Mouse (Mus musculus) layer of hippocampus, postnatal 36 days (tissue): Measurements from ENCODE around the gene Nfix. TPM values are rescaled to one million over a fixed set of nuclear protein-coding genes. Genes with fewer than 3 reads are reported as not detected.

Experiments
- DNase-seq, 2 experiments: peaks; one replicate each; pipeline ENCODE4 v3.0.0; 2022
- total RNA-seq, 2 experiments: library from RNA; stranded (reverse); gene quantifications; 2 replicates each; pipeline ENCODE4 v1.2.3; 2021

Gene Nfix
- total RNA-seq, 2 experiments from 2014 or later: 387 to 434 TPM

DNA sequence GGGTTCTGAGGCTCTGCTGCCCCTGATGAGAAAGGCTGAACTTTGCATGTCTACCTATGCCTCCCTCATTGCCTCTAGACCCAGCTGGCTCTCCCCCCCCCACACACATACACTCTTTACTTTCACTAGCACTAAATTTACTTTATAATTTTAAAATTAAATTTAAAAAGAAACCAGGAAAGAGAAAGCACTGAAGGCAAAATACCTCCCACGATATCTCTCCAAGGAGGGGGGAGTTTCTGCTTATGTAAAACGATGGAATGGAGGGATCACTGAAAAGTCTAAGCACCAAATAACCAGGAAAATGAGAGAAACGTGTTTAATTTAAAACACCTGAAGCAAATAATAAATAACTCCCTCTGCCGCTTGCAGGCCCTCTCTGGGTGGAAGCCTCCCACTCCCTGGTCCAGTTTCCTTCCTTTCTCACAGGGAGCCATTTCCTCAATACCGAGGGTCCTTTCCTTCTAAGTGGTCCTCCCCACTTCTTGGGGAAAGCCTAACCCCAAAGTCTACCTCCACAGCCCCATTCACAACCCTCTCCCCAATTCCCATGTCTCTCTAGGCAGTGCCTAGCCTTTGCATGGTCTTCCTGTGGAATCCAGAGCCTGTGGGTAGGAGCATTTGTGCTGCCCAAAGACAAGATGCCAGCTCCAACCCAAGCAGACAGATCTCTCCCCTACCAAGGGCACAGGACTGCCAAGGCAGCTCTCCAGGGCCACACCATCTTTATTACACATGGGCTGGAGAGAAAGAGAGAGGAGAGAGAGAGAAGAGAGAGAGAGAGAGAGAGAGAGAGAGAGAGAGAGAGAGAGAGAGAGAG is 18.2 kb downstream of the Nfix start:
- no peak for DNase-seq

DNA sequence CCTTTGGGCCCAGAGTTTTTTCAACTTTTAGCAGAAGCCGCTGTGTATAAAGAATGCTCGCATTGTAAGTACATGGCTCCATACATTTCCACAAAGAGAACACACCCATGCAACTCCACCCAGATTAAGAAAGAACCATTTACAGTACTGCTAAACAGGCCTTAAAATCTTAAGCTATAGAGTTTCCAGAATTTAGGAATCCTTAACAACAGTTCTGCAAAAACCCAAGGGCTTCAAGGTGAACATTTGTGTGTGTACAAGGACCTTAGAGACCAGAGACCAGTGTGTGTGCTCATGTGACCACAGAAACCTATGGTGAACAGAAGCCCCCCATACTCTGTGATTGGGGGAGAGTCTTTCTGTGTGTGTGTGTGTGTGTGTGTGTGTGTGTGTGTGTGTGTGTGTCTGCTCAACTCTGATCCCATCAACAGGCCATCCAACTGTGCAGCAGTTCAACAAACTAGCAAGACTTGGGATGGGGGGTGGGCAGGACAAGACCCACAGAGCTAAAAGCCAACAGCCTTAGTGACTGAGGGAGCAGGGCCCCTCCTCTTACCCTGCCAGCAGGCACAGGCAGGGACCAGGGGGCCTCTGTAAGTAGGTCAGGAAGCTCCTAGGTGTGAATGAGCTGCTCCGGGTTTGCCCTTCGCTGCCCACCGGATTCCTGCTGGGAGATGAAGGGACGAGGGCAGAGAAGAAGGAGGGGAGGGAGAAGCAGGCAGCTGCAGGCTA is 19.0 kb downstream of the Nfix start:
- no peak for DNase-seq

DNA sequence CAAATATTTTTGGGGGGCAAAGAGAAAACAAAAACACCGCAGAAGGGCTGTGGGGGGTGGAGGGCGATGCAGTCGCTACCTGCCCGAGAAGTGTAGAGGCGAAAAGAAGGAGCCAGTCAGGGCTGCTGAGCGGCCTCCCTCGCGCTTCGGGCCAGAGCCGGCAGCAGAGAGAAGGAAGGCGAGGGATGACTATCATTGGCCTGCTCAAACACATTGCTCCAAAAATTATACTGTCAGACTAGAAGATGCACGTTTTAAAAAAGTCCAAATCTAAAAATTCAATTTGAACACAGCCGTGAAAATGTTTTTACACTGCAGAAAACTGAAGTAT is 20.0 kb downstream of the Nfix start:
- no peak for DNase-seq

DNA sequence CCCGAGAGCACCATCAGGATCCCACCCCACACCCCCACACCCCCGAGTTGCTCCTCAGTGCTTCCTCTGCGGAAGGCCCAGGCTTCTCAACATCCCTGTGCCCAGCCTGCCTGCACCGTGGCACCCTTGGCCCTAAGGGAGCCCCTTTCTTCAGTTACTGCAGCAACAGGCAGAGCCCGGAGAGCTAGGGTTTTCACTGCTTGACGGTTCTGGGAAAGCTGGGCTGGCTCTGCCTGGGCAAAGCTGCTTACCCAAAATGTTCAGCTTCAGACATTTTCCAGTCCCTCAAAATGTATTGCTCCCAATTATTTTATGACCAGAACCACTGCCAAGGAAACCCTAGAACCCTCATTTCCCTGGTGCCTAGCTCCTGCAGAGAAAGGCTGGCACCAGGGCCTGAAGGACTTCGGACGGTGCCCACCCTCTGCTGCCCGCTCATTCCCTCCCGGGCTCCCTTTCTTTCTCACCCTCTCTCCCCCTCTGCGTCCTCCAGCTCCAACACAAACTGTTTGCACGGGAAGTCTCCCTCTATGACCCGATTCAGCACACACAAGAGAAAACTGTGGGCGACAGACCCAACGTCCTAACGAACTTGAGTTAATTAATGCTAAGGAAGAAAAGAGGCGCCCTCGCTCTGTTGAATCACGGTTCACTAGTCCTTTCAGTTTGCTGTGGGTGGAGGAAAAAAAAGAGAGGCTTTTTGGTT is 20.5 kb downstream of the Nfix start:
- no peak for DNase-seq

DNA sequence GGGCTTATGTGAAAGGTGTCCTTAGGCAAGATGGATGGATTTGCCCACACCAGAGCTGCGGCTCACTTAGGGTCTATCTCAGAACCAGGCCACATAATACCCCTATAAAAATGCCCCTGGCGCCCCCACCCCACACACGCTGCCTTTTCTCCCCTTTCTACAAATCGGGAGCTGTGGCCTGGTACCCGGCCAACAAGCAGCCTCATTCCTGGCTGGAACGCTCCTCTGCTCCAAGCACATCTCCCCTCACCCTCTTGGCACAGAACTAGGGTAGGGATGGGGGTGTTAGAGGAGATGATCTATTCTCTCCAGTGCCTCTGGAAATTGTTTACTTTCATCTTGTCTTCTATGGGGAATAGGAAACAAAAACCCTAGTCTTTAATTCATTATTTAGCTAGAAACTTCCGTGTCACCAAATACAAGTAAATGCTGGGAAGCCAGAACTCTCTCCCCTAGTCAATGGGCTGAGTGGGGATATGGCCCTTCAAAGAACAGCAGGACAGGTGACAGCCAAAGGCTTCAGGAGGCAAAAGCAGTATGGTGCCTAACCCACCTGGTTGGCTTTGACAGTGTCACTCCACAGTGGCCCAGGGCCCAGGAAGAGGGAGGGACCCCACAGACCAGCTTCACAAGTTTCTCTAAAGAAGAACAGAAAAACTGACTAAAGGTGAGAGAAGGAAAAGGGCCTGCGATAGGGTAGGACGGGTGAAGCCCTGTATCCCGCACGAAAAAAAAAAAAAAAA is 21.3 kb downstream of the Nfix start:
- no peak for DNase-seq

DNA sequence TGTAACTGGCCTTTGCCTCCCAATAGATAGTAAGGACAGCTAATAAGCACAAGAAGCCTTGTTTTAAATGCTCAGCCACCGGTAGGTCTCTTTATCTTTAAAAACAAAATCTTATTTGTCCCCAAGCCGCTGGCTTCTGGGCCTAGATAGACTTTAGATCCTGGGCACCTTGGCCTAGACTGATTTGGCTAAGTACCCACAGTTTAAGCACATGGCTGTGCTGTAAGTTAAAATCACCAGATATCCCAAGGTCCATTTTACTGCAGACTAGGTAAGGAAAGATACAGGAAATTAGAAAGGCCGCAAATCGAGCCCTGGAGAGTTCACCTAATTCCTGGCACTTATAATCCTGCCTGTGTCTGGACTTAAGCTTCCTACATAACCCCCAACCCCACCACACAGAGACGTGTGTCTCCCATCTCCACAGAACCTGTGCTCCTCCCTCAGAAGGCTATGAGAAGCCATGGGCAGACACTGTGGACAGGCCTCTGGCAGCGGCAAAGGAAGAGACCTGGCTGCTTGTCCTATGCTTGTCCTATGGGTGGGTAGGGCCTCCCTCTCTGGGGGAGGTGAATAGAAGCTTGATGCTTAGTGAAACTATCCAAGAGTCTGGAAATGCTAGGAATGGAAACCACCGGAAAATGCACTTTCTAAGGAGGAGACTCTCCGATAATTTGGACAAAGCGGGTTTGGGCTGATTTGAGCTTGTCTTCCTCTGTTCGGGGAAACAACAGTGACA is 22.1 kb downstream of the Nfix start:
- DNase-seq: no peak

DNA sequence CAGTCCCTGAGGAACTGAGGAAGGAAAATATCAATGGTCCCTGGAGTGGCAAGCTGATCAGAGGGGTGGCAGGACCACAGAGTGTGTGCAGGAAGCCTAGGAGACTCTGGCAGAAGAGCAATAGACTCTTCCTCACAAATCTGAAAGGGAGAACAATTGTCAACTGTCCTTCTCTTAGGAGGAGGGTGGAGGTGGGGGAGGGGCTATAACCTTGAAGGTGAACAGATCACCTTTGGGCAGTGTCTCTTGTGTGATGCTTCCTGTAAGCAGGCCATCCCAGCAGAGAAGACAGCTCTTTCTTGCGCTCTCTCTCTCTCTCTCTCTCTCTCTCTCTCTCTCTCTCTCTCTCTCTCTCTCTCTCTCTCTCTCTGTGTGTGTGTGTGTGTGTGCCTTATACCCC is 23.6 kb downstream of the Nfix start:
- DNase-seq: no peak

DNA sequence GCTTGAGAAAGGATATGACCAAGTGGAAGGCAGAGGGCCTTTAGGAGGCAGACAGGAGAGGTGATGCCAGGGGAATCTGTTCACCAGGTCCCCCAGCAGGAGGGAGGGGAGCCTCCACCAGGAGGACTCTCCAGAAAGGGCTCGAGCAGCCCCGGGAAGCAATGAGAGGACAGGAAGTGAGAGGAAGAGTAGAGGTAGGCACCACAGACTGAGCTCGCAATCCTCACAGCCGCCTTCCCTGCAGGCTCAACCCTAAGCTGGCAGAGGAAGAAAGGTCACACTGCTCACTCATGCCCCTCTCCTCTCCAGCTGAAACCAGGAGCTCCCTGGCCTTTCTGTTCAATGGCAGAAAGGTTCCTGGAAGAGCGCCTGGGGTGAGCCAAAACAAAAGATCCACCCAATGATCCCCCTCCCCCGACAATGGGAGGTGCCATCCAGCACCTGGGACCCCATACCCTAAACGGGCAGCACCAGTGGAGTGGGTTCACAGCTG is 24.5 kb downstream of the Nfix start:
- DNase-seq: no peak

DNA sequence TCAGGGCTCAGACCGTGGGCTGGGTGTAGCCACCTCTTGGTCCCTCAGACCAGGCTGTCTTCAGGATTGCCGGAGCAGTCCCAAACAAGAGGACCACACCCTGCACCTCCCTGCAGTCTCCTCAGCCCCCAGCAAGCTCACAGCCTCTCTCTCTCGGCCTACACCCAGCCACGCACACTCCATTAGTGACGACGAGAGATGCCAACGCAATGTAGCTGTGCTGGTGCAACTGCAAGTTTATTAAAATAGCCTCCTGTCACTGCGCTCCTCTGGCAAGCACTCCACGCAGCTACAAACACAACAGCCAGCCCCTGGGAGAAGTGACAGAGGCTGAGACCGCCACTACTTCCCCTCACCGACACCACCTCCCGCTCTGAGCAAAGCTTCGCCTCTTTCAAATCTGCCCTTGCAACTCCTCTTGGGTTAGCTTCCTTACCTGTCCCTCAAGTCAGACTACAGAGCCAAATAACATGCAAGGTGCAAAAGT is 25.0 kb downstream of the Nfix start:
- DNase-seq: no peak

DNA sequence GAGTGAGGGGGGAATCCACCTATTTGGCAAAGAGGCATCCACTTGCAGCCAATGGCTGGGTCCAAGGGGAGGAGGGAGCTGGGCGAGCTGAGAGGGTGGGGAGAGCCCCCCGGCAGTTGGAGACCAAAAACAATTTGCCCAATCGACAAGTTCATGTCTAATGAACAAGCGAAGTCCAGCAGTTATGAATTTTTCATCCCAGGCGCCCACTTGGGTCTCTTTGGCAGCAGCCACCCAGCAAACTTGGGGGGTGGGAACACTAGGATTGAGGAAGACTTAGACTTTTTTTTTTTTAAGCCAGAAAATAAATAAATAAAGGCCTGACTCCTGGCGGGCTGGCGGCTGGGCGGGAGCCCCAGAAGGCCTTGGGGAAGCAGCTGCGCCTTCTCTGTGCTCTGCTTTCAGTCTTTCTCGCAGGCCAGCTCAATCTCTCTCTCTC is 25.7 kb downstream of the Nfix start:
- DNase-seq: no peak

DNA sequence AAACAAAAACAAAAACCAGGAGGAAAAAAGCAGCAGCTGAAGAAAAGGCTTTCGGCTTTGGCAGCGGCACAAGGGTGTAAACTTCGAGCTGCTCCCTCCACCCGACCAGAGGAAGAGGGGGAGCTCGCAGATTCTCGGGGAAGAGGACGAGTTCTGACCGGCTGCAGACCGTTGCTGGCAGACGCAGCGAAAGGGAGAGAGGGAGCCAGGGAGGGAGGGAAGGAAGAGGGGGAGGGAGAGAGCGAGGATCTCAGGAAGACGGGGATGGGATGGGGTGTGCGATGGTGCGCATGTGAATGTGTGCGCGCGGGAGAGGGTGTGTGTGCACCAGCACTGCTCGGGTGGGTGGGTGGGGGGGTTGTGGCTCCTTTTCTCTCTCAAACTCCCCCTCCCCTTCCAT is 26.3 kb downstream of the Nfix start:
- peak; percentile 84 for DNase-seq

DNA sequence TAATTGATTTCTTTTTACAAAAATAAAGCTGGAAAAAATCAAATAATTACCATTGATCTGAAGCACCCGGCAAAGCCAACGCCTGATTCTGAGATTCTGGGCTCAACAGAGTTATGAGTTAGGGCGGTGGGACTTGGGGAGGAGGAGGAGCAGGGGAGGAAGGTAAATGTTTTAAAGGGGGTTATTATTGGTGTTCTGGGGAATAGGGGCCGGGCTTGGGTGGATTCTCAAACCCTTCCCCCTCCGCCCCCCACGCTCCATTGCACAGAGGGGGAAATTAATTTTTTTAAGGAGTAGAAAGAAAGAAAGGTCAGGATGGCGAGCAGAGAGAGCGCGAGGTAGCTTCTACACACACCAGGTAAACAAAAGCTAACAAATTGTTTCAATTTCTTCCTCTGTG is 26.8 kb downstream of the Nfix start:
- DNase-seq: no peak

DNA sequence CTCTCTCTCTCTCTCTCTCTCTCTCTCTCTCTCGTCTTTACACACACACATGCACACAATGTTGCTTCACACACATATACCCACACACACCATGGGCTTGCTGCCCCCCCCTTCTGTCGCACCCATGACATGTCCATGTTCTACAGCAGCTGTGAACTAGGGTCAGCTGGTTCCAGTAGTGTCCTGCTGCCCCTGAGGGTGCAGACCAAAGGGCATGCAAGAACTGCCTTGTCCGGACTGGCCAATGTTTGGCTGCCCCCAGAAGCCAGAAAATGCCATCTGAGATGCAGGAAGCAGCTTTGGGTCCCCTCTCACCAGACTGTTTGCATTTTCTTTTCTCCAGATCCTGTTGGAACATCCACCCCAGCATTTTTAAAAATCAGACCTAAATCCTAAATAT is 27.5 kb downstream of the Nfix start:
- no peak for DNase-seq

DNA sequence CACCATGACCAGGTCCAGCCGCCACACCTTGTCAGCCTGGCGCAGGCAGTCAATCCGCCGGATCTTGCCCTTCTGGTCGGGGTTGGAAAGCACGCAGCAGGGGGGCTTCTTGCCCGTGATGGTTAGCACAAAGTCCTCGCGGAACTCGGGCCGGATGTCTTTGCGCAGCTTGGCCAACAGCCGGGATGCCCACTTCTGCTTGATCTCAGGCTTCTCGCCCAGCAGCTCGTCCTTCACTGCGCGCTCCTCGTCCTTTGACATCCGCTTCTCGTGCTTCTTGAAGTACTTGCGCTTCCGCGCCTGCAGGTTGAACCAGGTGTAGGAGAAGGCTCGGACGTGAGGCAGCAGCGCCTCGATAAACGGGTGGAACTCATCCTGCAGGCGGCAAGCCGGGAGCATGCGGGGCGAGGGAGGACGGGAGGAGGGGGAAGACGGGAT is 28.2 kb downstream of the Nfix start:
- DNase-seq: no peak

DNA sequence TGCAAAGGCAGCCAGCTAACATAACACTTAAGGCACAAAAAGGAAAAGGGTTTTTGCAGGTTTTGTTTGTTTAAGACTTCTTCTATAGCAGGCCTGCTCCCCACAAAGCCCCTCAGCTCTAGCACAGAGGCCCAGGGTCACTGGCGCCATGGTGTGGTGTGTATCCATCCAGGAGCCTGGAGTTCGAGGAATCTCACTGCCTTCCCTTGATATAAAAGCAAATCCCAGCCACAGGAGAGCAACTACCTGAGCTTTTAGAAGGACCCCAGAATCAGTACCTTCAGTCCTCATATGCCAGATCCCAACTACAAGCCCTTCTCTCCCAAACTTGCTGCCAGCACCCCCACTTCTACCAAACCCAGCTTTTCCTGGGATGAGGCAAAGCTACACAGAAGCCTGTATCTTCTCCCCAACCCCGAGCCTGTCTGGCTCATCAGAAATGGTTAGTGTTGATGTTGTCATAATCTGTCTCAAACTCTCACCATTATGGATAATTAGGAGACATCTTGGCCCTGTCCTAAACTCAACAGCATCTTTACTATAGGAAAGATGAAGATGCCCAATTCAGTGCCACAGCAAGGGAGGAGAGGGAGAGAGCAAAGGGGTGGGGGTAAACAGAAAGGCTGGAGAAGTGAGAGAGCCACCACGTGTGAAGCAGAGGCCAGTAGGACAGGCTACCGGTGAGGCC is 29.0 kb downstream of the Nfix start:
- DNase-seq: no peak

DNA sequence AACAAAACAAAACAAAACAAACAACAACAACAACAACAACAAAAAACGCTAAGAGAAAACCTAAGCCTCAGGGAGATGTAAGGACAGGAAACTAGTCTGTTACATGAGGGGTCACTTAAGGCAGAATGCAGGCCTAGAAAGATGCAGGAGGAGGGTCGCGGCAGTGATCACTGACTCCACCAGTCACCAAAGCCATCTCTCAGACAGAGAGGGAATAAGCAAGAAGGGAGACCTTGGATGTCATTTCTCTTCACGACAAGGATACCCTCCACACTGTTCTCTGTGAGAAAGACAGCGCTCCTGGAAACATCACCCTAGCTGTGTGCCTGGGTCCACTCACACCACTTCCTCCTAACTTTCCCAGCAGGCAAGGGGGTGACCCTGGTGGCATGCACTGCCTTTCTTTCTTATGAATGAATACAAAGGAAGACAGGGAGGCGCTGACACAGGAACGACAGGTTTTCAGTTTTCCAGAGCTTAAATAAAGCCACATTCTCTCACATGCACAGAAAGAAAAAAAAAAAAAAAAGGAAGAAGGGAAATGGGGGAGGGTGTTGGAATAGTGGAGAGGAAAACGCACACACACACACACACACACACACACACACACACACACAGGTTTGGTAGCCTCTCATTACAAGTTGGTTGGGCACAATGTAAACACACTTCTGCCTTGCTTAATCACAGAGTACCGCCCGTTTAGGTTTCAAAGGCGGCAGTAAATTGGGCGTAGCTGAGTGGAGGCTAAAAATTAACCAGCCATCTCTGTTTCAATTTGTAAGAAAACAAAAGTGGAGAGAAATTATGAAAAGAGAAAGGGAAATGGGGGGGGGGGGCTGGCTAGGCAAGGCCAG is 29.8 kb downstream of the Nfix start:
- DNase-seq: no peak

DNA sequence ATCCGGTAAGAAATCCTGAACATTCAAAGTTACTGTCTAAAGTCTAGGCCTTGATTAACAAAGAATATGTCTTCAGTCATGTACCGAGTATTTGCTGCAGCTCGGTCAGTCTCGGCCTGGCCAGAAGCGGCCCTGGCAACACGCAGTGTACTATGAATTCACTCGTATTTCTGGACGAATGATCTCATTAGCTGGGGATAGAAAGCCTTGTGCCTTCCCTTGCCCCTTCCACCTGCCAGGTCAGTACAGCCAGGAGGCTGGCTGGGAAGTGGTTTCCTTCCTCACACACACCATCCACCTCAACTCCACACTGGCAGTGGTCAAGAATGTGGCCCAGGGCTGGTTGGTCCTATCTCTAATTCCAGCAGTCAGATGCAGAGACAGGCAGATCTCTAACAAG is 30.8 kb downstream of the Nfix start:
- DNase-seq: no peak

DNA sequence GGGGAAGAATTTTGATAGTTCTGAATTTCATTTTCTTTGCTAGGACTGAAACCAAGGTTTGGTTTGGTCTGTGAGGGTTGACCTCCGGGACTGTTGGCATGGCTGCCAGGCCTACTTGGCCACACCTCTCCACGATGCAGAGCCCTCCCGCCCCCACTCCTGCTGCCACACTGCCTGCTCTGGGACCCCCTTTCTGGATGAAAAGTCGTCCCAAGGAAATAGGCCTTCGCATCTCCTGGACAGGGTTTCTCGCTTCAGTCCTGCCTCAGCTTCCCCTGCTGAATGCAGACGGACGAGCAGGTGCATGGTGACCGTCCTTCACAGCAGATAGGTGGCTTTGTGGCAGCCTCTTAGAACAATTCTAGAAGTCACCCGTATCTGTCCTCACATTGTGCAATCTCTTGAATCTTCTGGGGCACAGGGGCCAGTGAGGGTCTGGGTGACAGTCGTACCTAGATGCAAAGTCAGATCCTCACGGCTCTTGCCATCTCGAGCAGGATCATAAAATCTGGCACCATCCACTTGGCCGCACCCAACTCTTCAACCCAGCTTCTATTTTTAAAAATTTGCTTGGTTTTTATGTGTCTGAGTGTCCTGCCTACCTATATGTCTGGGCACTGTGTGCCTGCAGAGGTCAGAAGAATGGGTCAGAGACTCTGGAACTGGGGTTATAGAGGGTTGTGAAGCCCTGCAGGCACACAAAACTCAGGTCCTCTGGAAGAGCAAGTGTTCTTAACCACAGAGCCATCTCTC is 31.6 kb downstream of the Nfix start:
- no peak for DNase-seq

DNA sequence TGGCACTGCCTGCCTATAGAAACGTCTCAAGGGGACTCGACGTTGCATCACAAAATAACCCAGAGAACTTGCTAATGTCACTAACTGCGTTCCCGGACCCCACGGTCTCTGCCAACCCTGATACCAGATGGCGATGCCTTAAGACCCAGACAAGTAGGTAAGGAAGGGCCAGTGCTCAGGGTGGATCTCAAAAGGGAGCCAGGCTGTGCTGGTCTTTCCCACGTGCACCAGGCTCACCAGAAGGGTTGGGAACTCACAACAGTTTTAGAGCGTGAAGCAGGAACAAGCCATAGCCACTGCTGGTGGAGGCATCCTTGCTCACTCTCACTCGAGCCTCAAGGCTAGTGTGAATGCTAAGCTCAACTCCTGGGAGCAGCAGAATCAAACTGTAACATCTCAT is 32.9 kb downstream of the Nfix start:
- no peak for DNase-seq
